Comparison of ENCODE assay signal across 24 mouse cellular contexts in the genomic region with DNA sequence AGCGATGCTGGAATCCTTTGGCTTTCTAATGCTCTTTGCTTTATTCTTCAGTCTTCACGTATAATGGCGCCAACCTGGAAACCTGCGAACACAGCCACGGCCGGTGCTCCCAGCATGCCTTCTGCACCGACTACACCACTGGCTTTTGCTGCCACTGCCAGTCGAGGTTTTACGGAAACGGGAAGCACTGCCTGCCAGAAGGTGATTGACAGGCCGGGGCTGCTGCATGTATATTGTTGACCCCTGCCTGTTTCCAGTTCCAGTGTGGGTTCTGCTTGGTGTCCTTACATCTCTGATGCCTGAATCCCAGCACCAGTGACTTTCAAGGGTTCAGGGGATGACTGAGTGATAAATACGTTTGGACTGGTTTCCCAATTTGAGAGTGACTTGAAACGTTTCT.
"Had no signal": no experiment of that assay in that cellular context is flagged by ENCODE, and none has a peak within 500 bp of the region (broad histone marks: within the 10 kb centered on the region; RNA-seq: fewer than 3 reads in every experiment).

No protein-coding gene starts in this region.

- H3K9me3 ChIP-seq: heart, embryonic 10.5 days; hindbrain, embryonic 15.5 days; kidney, embryonic 15.5 days; limb, embryonic 13.5 days; limb, embryonic 15.5 days; liver, embryonic 13.5 days had no signal

- H3K36me3 ChIP-seq: hindbrain, embryonic 13.5 days; hindbrain, embryonic 15.5 days had no signal

- H3K27me3 ChIP-seq: heart, embryonic 12.5 days; hindbrain, embryonic 13.5 days; hindbrain, embryonic 15.5 days; kidney, embryonic 15.5 days; limb, embryonic 13.5 days; limb, embryonic 15.5 days; liver, embryonic 13.5 days had no signal

- H3K4me3 ChIP-seq: heart, embryonic 10.5 days; heart, embryonic 12.5 days; hindbrain, embryonic 13.5 days; hindbrain, embryonic 15.5 days; kidney, embryonic 15.5 days; layer of hippocampus, adult 2 months; left cerebral cortex, adult 2 months; limb, embryonic 13.5 days; limb, embryonic 15.5 days; liver, embryonic 13.5 days had no signal

- H3K4me2 ChIP-seq: heart, embryonic 12.5 days; hindbrain, embryonic 13.5 days; hindbrain, embryonic 15.5 days; kidney, embryonic 15.5 days; limb, embryonic 13.5 days; limb, embryonic 15.5 days; liver, embryonic 13.5 days had no signal

- ATAC-seq: hindbrain, postnatal 0 days; intestine, embryonic 16.5 days had no signal

- DNase-seq: gastrocnemius, postnatal 14 days; gastrocnemius, postnatal 36 days; heart, adult 18-20 months; heart, postnatal 10 days; heart, postnatal 4 days; kidney, adult 11 months; kidney, adult 2 months; kidney, adult 9 months; kidney, postnatal 14 days; kidney, postnatal 4 days; left cerebral cortex, postnatal 4 days; liver, embryonic 13.5 days had no signal

- H3K27ac ChIP-seq: heart, embryonic 10.5 days; hindbrain, embryonic 13.5 days; hindbrain, embryonic 15.5 days; hindbrain, postnatal 0 days; kidney, embryonic 15.5 days; kidney, postnatal 0 days; layer of hippocampus, adult 2 months; left cerebral cortex, adult 2 months; limb, embryonic 13.5 days; limb, embryonic 15.5 days; liver, embryonic 13.5 days had no signal

- H3K4me1 ChIP-seq: hindbrain, embryonic 13.5 days; hindbrain, embryonic 15.5 days; limb, embryonic 13.5 days; limb, embryonic 15.5 days had no signal

- H3K9ac ChIP-seq: heart, embryonic 12.5 days; hindbrain, embryonic 13.5 days; hindbrain, embryonic 15.5 days; kidney, embryonic 15.5 days; limb, embryonic 13.5 days; limb, embryonic 15.5 days; liver, embryonic 13.5 days had no signal
